Mouse (Mus musculus): ENCODE data around the gene Zfp638. TPM values are rescaled to one million over a fixed set of nuclear protein-coding genes. Genes with fewer than 3 reads are reported as not detected.

Gene Zfp638
- polyA plus RNA-seq, 1 experiment from 2014 or later = 49.0 TPM

GRCm38 (mm10) chr6:83836826-83837225, 30.1 kb upstream of the Zfp638 start:
- Histone ChIP-seq H3K4me1 (replicated peaks; ENCODE audit: insufficient read depth, low read length) (no peaks in the 10 kb centered on the region), H3K4me3 (replicated peaks; ENCODE audit: low read depth, low read length) (no peak overlapping the region), H3K27me3 (ENCODE audit: insufficient read depth, low read length) (no peaks in the 10 kb centered on the region), H3K27ac (no peak overlapping the region), H3K36me3 (ENCODE audit: insufficient read depth, low read length) (no peaks in the 10 kb centered on the region), H3K9ac (ENCODE audit: low read depth, low read length) (no peak overlapping the region), H3K4me2 (ENCODE audit: low read length) (no peak overlapping the region), H3K9me3 (replicated peaks; ENCODE audit: low read length) (no peaks in the 10 kb centered on the region)
- WGBS = 92% methylated on average over 2 of the region's 2 CpGs
- TF ChIP-seq CTCF (IDR thresholded peaks at IDR 0.05; ENCODE audit: low read depth) = no peak
- ATAC-seq (replicated peaks; ENCODE audit: low FRiP score, low read depth) = no peak
- DNase-seq (ENCODE audit: low spot score) = no peak

- H3K36me3 ChIP-seq (ENCODE audit: insufficient read depth, low read length) = no peaks in the 10 kb centered on the region
- no peak overlapping the region for H3K27ac ChIP-seq
- ATAC-seq (replicated peaks; ENCODE audit: low FRiP score, low read depth) = no peak
- WGBS = 80% methylated on average over 2 of the region's 2 CpGs
- H3K27me3 ChIP-seq (ENCODE audit: insufficient read depth, low read length) = no peaks in the 10 kb centered on the region
- no peaks in the 10 kb centered on the region for H3K9me3 ChIP-seq (replicated peaks; ENCODE audit: low read length)
- H3K9ac ChIP-seq (ENCODE audit: low read depth, low read length) = no peak overlapping the region
- no peaks in the 10 kb centered on the region for H3K4me1 ChIP-seq (replicated peaks; ENCODE audit: insufficient read depth, low read length)
- no peak for DNase-seq (ENCODE audit: low spot score)
- H3K4me2 ChIP-seq (ENCODE audit: low read length) = no peak overlapping the region
- no peak overlapping the region for H3K4me3 ChIP-seq (replicated peaks; ENCODE audit: low read depth, low read length)
- no peak for TF ChIP-seq CTCF (IDR thresholded peaks at IDR 0.05; ENCODE audit: low read depth)
Observed at GRCm38 (mm10) chr6:83838046-83838445, 28.9 kb upstream of the Zfp638 start.

- 76% methylated on average over 6 of the region's 6 CpGs for WGBS
- Histone ChIP-seq H3K36me3 (ENCODE audit: insufficient read depth, low read length) (no peaks in the 10 kb centered on the region), H3K4me1 (replicated peaks; ENCODE audit: insufficient read depth, low read length) (no peaks in the 10 kb centered on the region), H3K4me3 (replicated peaks; ENCODE audit: low read depth, low read length) (no peak overlapping the region), H3K27me3 (ENCODE audit: insufficient read depth, low read length) (no peaks in the 10 kb centered on the region), H3K4me2 (ENCODE audit: low read length) (no peak overlapping the region), H3K27ac (no peak overlapping the region), H3K9me3 (replicated peaks; ENCODE audit: low read length) (no peaks in the 10 kb centered on the region), H3K9ac (ENCODE audit: low read depth, low read length) (no peak overlapping the region)
- ATAC-seq (replicated peaks; ENCODE audit: low FRiP score, low read depth) (no peak), DNase-seq (ENCODE audit: low spot score) (no peak)
- no peak for TF ChIP-seq CTCF (IDR thresholded peaks at IDR 0.05; ENCODE audit: low read depth)
Observed at GRCm38 (mm10) chr6:83840086-83840485, 26.8 kb upstream of the Zfp638 start.

- Histone ChIP-seq H3K27ac (no peak overlapping the region), H3K36me3 (ENCODE audit: insufficient read depth, low read length) (no peaks in the 10 kb centered on the region), H3K4me3 (replicated peaks; ENCODE audit: low read depth, low read length) (no peak overlapping the region), H3K4me2 (ENCODE audit: low read length) (no peak overlapping the region), H3K9me3 (replicated peaks; ENCODE audit: low read length) (no peaks in the 10 kb centered on the region), H3K4me1 (replicated peaks; ENCODE audit: insufficient read depth, low read length) (no peaks in the 10 kb centered on the region), H3K27me3 (ENCODE audit: insufficient read depth, low read length) (no peaks in the 10 kb centered on the region), H3K9ac (ENCODE audit: low read depth, low read length) (no peak overlapping the region)
- TF ChIP-seq CTCF (IDR thresholded peaks at IDR 0.05; ENCODE audit: low read depth) = no peak
- 90% methylated on average over 10 of the region's 10 CpGs for WGBS
- ATAC-seq (replicated peaks; ENCODE audit: low FRiP score, low read depth) (no peak), DNase-seq (ENCODE audit: low spot score) (no peak)
Observed at GRCm38 (mm10) chr6:83844913-83845312, 22.0 kb upstream of the Zfp638 start.

GRCm38 (mm10) chr6:83846141-83846540, 20.8 kb upstream of the Zfp638 start:
- Histone ChIP-seq H3K4me1 (replicated peaks; ENCODE audit: insufficient read depth, low read length) (no peaks in the 10 kb centered on the region), H3K36me3 (ENCODE audit: insufficient read depth, low read length) (no peaks in the 10 kb centered on the region), H3K27ac (no peak overlapping the region), H3K4me2 (ENCODE audit: low read length) (no peak overlapping the region), H3K27me3 (ENCODE audit: insufficient read depth, low read length) (no peaks in the 10 kb centered on the region), H3K9ac (ENCODE audit: low read depth, low read length) (no peak overlapping the region), H3K4me3 (replicated peaks; ENCODE audit: low read depth, low read length) (no peak overlapping the region), H3K9me3 (replicated peaks; ENCODE audit: low read length) (no peaks in the 10 kb centered on the region)
- TF ChIP-seq CTCF (IDR thresholded peaks at IDR 0.05; ENCODE audit: low read depth) = no peak
- DNase-seq (ENCODE audit: low spot score) (no peak), ATAC-seq (replicated peaks; ENCODE audit: low FRiP score, low read depth) (no peak)
- 54% methylated on average over 2 of the region's 2 CpGs for WGBS

- DNase-seq (ENCODE audit: low spot score) (no peak), ATAC-seq (replicated peaks; ENCODE audit: low FRiP score, low read depth) (no peak)
- Histone ChIP-seq H3K4me1 (replicated peaks; ENCODE audit: insufficient read depth, low read length) (no peaks in the 10 kb centered on the region), H3K36me3 (ENCODE audit: insufficient read depth, low read length) (no peaks in the 10 kb centered on the region), H3K9ac (ENCODE audit: low read depth, low read length) (no peak overlapping the region), H3K4me2 (ENCODE audit: low read length) (no peak overlapping the region), H3K4me3 (replicated peaks; ENCODE audit: low read depth, low read length) (no peak overlapping the region), H3K27me3 (ENCODE audit: insufficient read depth, low read length) (no peaks in the 10 kb centered on the region), H3K27ac (no peak overlapping the region), H3K9me3 (replicated peaks; ENCODE audit: low read length) (no peaks in the 10 kb centered on the region)
- TF ChIP-seq CTCF (IDR thresholded peaks at IDR 0.05; ENCODE audit: low read depth) = no peak
- WGBS = 62% methylated on average over 2 of the region's 2 CpGs
Observed at GRCm38 (mm10) chr6:83849446-83849845, 17.5 kb upstream of the Zfp638 start.

GRCm38 (mm10) chr6:83857476-83857875, 9.4 kb upstream of the Zfp638 start:
- ATAC-seq (replicated peaks; ENCODE audit: low FRiP score, low read depth) (no peak), DNase-seq (ENCODE audit: low spot score) (no peak)
- Histone ChIP-seq H3K36me3 (ENCODE audit: insufficient read depth, low read length) (no peaks in the 10 kb centered on the region), H3K9me3 (replicated peaks; ENCODE audit: low read length) (no peaks in the 10 kb centered on the region), H3K27me3 (ENCODE audit: insufficient read depth, low read length) (no peaks in the 10 kb centered on the region), H3K9ac (ENCODE audit: low read depth, low read length) (no peak overlapping the region), H3K4me3 (replicated peaks; ENCODE audit: low read depth, low read length) (no peak overlapping the region), H3K4me2 (ENCODE audit: low read length) (no peak overlapping the region), H3K4me1 (replicated peaks; ENCODE audit: insufficient read depth, low read length) (no peaks in the 10 kb centered on the region), H3K27ac (no peak overlapping the region)
- 80% methylated on average over 5 of the region's 5 CpGs for WGBS
- TF ChIP-seq CTCF (IDR thresholded peaks at IDR 0.05; ENCODE audit: low read depth) = no peak
